Mouse (Mus musculus) heart, postnatal 14 days (tissue): ENCODE data around the gene Rab5c. TPM values are rescaled to one million over a fixed set of nuclear protein-coding genes. Genes with fewer than 3 reads are reported as not detected.
A peak's percentile ranks its signal among the peaks of the same experiment; 100 is the strongest.

ENCODE experiments used
- DNase-seq, 2 experiments: peaks; one replicate each; pipeline ENCODE4 v3.0.0; 2021 to 2022
- intact Hi-C: fragments of 180-260 bp; cut with DNase I; formaldehyde crosslinking; loops from one replicate; pipeline ENCODE4 v1.15.1; 2025
- total RNA-seq, 2 experiments: library from RNA; stranded (reverse); gene quantifications; 2 replicates each; pipeline ENCODE4 v1.2.3; 2021

Gene Rab5c
- total RNA-seq, 2 experiments from 2014 or later: 70.4 to 74.6 TPM

- intact Hi-C loops: loop anchor here (2.0 to 10.0 kb wide), 3 partner anchors 77 to 279 kb away; no protein-coding TSS in a partner anchor
- DNase-seq: no peak
These were observed 34.0 kb downstream of the Rab5c start, which contains the start of gene Dhx58 for GRCm38 (mm10) chr11:100703851-100704531. Gene Dhx58, minus strand, starts transcription at chr11:100704271.

GRCm38 (mm10) chr11:100703366-100703765, 34.6 kb downstream of the Rab5c start:
- DNase-seq: no peak

GRCm38 (mm10) chr11:100702906-100703305, 35.1 kb downstream of the Rab5c start:
- intact Hi-C loops: loop anchor here (2.0 to 10.0 kb wide), 3 partner anchors 76 to 278 kb away; no protein-coding TSS in a partner anchor

More at GRCm38 (mm10) chr11:100703366-100703765, 34.6 kb downstream of the Rab5c start:
- intact Hi-C loops: loop anchor here (2.0 to 10.0 kb wide), 3 partner anchors 77 to 279 kb away; no protein-coding TSS in a partner anchor

GRCm38 (mm10) chr11:100702081-100702851, 35.7 kb downstream of the Rab5c start:
- peak; percentile 58 to 85 for DNase-seq
- intact Hi-C loops: loop anchor here (2.0 to 10.0 kb wide), 3 partner anchors 75 to 277 kb away; no protein-coding TSS in a partner anchor

More at GRCm38 (mm10) chr11:100702906-100703305, 35.1 kb downstream of the Rab5c start:
- no peak for DNase-seq

- peak; percentile 59 to 65 for DNase-seq
- intact Hi-C loops: loop anchor here (10.0 kb wide), 1 partner anchor 276 kb away; no protein-coding TSS in a partner anchor
These were observed 36.7 kb downstream of the Rab5c start for GRCm38 (mm10) chr11:100701301-100701700.

DNA sequence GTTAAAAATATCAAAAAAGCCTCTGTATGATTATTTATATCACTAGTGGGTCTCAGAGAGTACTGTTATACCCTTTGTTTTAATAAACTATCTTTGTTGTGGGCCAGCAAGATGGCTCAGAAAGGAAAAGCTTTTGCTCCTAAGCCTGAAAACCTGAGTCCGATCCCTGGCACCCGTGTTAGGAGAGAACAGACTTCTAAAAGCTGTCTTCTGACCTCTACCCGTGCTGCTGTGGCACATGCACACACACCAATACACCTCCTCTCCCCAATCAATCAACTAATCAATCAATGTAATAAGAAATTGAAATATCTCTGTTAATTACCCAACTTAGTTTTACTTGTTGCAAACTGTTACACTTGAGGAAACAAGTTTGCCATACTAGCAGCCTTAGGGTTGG, 37.3 kb downstream of the Rab5c start:
- DNase-seq: no peak
- intact Hi-C loops: loop anchor here (10.0 kb wide), 1 partner anchor 276 kb away; no protein-coding TSS in a partner anchor

DNA sequence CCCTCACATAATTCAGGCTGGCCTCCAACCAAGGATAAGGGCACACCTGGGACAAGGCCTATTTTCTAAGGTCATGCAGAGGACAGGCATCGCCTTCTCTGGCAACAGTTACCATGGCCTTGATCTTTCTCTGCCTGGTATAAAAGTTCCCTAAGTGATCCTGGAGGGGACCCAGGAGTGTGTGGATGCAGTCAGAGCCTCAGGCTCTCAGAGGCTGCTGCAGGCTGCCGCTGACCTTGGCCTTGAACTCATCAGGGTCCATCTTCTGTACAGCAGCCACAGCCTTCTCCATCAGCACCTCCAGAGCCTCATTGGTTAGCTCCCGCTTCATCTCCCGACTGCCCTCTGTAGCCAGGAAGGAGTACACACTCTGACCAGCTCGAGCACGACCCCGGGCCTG, 40.1 kb downstream of the Rab5c start:
- no peak for DNase-seq
- intact Hi-C loops: no loop called here

DNA sequence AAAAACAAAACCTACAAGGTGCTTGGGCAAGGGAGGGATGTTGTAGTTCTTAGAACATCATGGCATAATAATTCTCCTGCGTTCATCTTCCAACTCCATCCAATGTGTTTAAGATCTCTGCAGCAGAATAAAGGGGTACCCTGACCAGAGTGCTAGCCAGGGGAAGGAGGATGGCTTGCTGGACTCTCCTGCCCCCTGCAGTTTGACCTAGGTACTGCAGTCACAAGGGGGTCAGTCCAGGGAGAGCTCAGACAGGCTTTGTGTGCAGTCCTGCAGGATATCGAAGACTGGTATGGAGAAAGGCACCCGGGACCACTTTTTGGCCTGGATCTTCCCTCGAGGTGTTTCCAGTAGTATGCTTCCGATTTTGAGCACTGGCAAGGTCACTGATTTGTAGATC, 43.1 kb downstream of the Rab5c start:
- peak; percentile 84 to 91 for DNase-seq
- intact Hi-C loops: loop anchor here (1.0 kb wide), 2 partner anchors 69 to 125 kb away; no protein-coding TSS in a partner anchor

DNA sequence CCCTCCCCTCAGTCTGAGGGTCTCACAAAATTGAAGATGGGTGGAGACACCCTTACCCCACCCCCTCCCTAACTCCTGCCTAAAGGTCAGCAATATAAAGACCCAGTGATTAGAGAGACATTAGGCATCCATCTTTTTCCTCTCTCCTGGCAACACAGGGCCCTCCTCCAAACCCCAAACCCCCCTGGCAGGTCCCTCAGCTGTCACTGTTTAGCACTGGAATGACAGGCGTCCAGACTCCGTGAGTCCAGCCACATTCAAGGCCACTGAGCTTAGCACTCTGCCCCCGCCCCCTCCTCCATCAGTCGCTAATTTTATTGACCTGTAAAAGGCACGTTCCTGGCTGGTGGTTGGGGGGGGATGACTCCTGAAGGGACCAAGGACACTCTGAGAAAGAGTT, 44.9 kb downstream of the Rab5c start:
- DNase-seq: no peak
- intact Hi-C loops: no loop called here

GRCm38 (mm10) chr11:100692164-100692616, 45.8 kb downstream of the Rab5c start, which contains the start of gene Zfp385c:
Gene Zfp385c, minus strand, starts transcription at chr11:100692455.
- DNase-seq: no peak
- intact Hi-C loops: no loop called here

DNA sequence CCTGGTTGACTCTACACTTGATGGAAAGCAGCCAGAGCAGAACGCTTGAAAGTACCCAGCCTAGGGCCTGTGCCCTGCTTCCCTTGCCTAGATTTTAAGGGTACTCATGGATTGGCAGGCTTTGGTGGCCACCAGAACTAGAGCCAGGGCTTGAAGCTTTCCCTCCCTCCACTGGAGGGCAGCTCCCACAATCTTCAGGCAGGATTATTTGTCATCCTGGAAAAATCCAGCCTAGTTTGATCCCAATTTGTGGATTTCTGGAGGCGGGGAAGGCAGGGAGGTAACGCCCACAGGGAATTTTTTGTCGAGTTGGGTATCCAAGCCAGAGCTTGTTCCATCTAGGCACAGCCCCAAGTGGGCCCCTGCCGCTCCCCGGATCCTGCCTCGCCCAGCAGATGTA, 47.6 kb downstream of the Rab5c start:
- intact Hi-C loops: no loop called here
- peak in 1 of 2 experiments; percentile 16 for DNase-seq

- intact Hi-C loops: loop anchor here (5.0 kb wide), 1 partner anchor 36 kb away; no protein-coding TSS in a partner anchor
- no peak for DNase-seq
These were observed 49.6 kb downstream of the Rab5c start for GRCm38 (mm10) chr11:100688443-100688842.

DNA sequence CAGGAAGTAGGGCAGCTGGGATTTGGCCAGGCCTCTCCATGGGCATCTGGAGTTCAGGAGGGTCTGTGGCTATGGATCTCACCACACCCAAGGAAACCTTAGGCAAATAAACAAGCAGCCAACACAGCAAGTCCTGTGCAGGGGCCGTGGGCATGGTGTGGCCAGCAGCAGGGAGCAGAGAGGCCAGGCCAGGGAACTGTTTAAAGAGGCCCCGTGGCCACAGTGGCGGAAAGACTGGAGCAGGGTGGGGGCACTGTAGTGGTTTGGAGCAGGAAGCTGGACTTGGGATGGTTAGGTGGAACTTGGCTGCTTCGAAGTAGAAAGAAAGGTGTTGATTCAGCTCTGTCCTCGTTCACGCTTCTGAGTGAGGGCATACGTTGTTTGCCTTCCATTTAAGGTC, 50.8 kb downstream of the Rab5c start:
- no peak for DNase-seq
- intact Hi-C loops: loop anchor here (5.0 kb wide), 1 partner anchor 35 kb away; no protein-coding TSS in a partner anchor

GRCm38 (mm10) chr11:100685371-100685770, 52.6 kb downstream of the Rab5c start:
- no peak for DNase-seq
- intact Hi-C loops: loop anchor here (5.0 kb wide), 1 partner anchor 33 kb away; no protein-coding TSS in a partner anchor

- no peak for DNase-seq
- intact Hi-C loops: no loop called here
These were observed 53.9 kb downstream of the Rab5c start for GRCm38 (mm10) chr11:100684084-100684483.

GRCm38 (mm10) chr11:100682526-100682925, 55.5 kb downstream of the Rab5c start:
- no peak for DNase-seq
- intact Hi-C loops: no loop called here

DNA sequence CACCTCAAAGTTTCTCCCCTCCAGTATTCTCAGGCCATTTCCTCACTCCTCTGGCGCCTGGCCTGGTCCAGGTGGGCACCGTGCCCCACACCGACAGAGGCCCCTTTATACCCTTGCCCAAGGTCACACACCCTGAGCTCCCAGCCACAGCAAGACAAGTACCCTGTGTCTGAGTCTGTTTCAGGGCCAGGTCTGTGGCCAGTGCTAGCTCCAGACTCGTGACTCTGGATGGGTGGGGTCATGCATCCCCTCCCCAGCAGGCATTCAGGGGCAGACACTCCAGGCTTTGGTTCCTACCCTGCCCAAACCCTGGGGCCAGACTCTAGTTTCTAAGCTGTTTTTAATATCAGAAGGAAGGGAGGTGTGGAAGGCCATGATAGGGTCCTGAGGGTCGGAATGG, 56.2 kb downstream of the Rab5c start:
- DNase-seq: no peak
- intact Hi-C loops: no loop called here

GRCm38 (mm10) chr11:100677810-100678209, 60.2 kb downstream of the Rab5c start:
- intact Hi-C loops: no loop called here
- no peak for DNase-seq

GRCm38 (mm10) chr11:100673169-100673568, 64.8 kb downstream of the Rab5c start:
- peak; percentile 68 to 74 for DNase-seq
- intact Hi-C loops: no loop called here

- intact Hi-C loops: no loop called here
- peak; percentile 39 to 63 for DNase-seq
These were observed 66.1 kb downstream of the Rab5c start for GRCm38 (mm10) chr11:100671956-100672355.

GRCm38 (mm10) chr11:100671049-100671448, 67.0 kb downstream of the Rab5c start:
- intact Hi-C loops: no loop called here
- DNase-seq: no peak
